Mouse (Mus musculus) CH12.LX (cell line): Measurements from ENCODE around the gene Nccrp1. TPM values are rescaled to one million over a fixed set of nuclear protein-coding genes. Genes with fewer than 3 reads are reported as not detected.
A peak's percentile ranks its signal among the peaks of the same experiment; 100 is the strongest.

Source experiments
- DNase-seq: peaks from one replicate; pipeline ENCODE4 v3.0.0-alpha.2; 2013; ENCODE audit errors: extremely low read depth
- H3K27ac ChIP-seq: 2 replicates; pipeline ENCODE4 v1.5.1; 2012; ENCODE audit warnings: low read depth, mild to moderate bottlenecking, control low read depth, moderate library complexity; ENCODE audit not compliant: insufficient read depth
- H3K27me3 ChIP-seq: replicated peaks from 2 replicates; pipeline ENCODE3; 2012; ENCODE audit warnings: inconsistent platforms
- H3K36me3 ChIP-seq, 2 experiments: replicated peaks in 1 of 2; 2 replicates each; pipeline versions ENCODE3 to v1.6.1; 2012; ENCODE audit warnings: inconsistent platforms in 1 of 2, low read length in 1 of 2, mild to moderate bottlenecking in 1 of 2, mixed read lengths in 1 of 2, moderate library complexity in 1 of 2; ENCODE audit not compliant: control insufficient read depth in 1 of 2, insufficient read depth in 1 of 2
- H3K4me1 ChIP-seq, 2 experiments: 2 replicates each; pipeline ENCODE4 v1.6.1; 2012; ENCODE audit warnings: inconsistent platforms in 1 of 2, moderate library complexity in 1 of 2; ENCODE audit not compliant: insufficient read depth in 2 of 2, control insufficient read depth in 1 of 2
- H3K4me2 ChIP-seq: 2 replicates; pipeline ENCODE4 v1.6.1; 2012; ENCODE audit warnings: low read depth, mild to moderate bottlenecking, control low read depth; ENCODE audit not compliant: poor library complexity, insufficient read depth, severe bottlenecking
- H3K4me3 ChIP-seq, 3 experiments: fragments of 150-350 bp in 1 of 3; sonication (generic) in 1 of 3; replicated peaks in 1 of 3; 2 replicates each; pipeline versions ENCODE3 to v1.5.1; 2011 to 2012; ENCODE audit warnings: low read depth in 2 of 3, low read length in 2 of 3, mild to moderate bottlenecking in 2 of 3, moderate library complexity in 2 of 3, control low read depth in 1 of 3, improper control_type of control experiment in 1 of 3, inconsistent platforms in 1 of 3, mixed read lengths in 1 of 3; ENCODE audit not compliant: poor library complexity in 1 of 3
- H3K79me2 ChIP-seq: replicated peaks from 2 replicates; pipeline ENCODE4 v1.6.1; 2012; ENCODE audit warnings: mild to moderate bottlenecking, moderate library complexity; ENCODE audit not compliant: control insufficient read depth, poor library complexity, insufficient read depth, severe bottlenecking; ENCODE audit errors: extremely low read depth
- H3K9ac ChIP-seq: 2 replicates; pipeline ENCODE4 v1.6.1; 2012; ENCODE audit warnings: low read depth, mild to moderate bottlenecking, control low read depth, moderate library complexity; ENCODE audit not compliant: insufficient read depth
- H3K9me3 ChIP-seq: replicated peaks from 2 replicates; pipeline ENCODE3; 2012; ENCODE audit warnings: low read length, inconsistent platforms, mixed read lengths
- CTCF ChIP-seq, 2 experiments: IDR thresholded peaks in 1 of 2; conservative IDR thresholded peaks in 1 of 2; 2 replicates each; pipeline ENCODE4 v1.5.1; 2011 to 2012; ENCODE audit warnings: low read depth in 2 of 2, low read length in 2 of 2, improper control_type of control experiment in 1 of 2, inconsistent platforms in 1 of 2, mild to moderate bottlenecking in 1 of 2, moderate library complexity in 1 of 2
- GABPA ChIP-seq: IDR thresholded peaks from 2 replicates; pipeline ENCODE4 v1.6.1; 2012; ENCODE audit warnings: low read depth, low read length, improper control_type of control experiment, inconsistent platforms; ENCODE audit not compliant: insufficient replicate concordance
- IRF4 ChIP-seq: IDR thresholded peaks from 2 replicates; pipeline ENCODE4 v1.6.1; 2014; ENCODE audit warnings: low read depth, mild to moderate bottlenecking, inconsistent platforms, low read length, improper control_type of control experiment
- JUN ChIP-seq: IDR thresholded peaks from 2 replicates; pipeline ENCODE4 v1.6.1; 2011; ENCODE audit warnings: low read depth, mild to moderate bottlenecking, low read length, improper control_type of control experiment, moderate library complexity; ENCODE audit not compliant: insufficient read depth
- JUND ChIP-seq: conservative IDR thresholded peaks from 2 replicates; pipeline ENCODE4 v1.6.1; 2011; ENCODE audit warnings: low read depth, low read length, improper control_type of control experiment
- KAT2A ChIP-seq: IDR thresholded peaks from 2 replicates; pipeline ENCODE4 v1.6.1; 2012; ENCODE audit warnings: low read length, improper control_type of control experiment, inconsistent platforms; ENCODE audit not compliant: insufficient replicate concordance
- MAZ ChIP-seq: IDR thresholded peaks from 2 replicates; pipeline ENCODE4 v1.6.1; 2012; ENCODE audit warnings: low read depth, mild to moderate bottlenecking, inconsistent platforms, low read length, improper control_type of control experiment, moderate library complexity
- MEF2A ChIP-seq: IDR thresholded peaks from 2 replicates; pipeline ENCODE4 v1.6.1; 2014; ENCODE audit warnings: low read depth, mild to moderate bottlenecking, inconsistent platforms, low read length, improper control_type of control experiment, borderline replicate concordance
- POLR2A ChIP-seq: IDR thresholded peaks from 2 replicates; pipeline ENCODE4 v1.6.1; 2011; ENCODE audit warnings: low read depth, mild to moderate bottlenecking, improper control_type of control experiment, low read length
- RAD21 ChIP-seq: IDR thresholded peaks from 2 replicates; pipeline ENCODE4 v1.6.1; 2011; ENCODE audit warnings: low read depth, mild to moderate bottlenecking, low read length, improper control_type of control experiment, moderate library complexity
- SMC3 ChIP-seq: IDR thresholded peaks from 2 replicates; pipeline ENCODE4 v1.6.1; 2011; ENCODE audit warnings: low read depth, low read length, improper control_type of control experiment
- TCF12 ChIP-seq: IDR thresholded peaks from 2 replicates; pipeline ENCODE4 v1.6.1; 2014; ENCODE audit warnings: low read depth, mild to moderate bottlenecking, inconsistent platforms, low read length, improper control_type of control experiment
- ZC3H11A ChIP-seq: IDR thresholded peaks from 2 replicates; pipeline ENCODE4 v1.6.1; 2012; ENCODE audit warnings: low read depth, mild to moderate bottlenecking, inconsistent platforms, low read length, improper control_type of control experiment
- ZKSCAN1 ChIP-seq: IDR thresholded peaks from 2 replicates; pipeline ENCODE4 v1.6.1; 2012; ENCODE audit warnings: low read depth, inconsistent platforms, low read length, improper control_type of control experiment, borderline replicate concordance
- dilution Hi-C: fragments of 300-500 bp; cut with MboI; formaldehyde crosslinking; loops from 2 replicates; pipeline ENCODE4 v1.14.3; 2020; ENCODE audit warnings: low sequenced_read_pairs; ENCODE audit not compliant: extremely low pct_unique_long_range_greater_than_20kb, extremely low pct_ligation_motif_present
- in situ Hi-C: fragments of 300-500 bp; cut with MboI; formaldehyde crosslinking; loops from 3 replicates; pipeline ENCODE4 v1.14.3; 2019; ENCODE audit warnings: low sequenced_read_pairs, low pct_ligation_motif_present, low pct_unique_long_range_greater_than_20kb, mixed read lengths
- polyA plus RNA-seq: library from polyadenylated mRNA; unstranded; fragments of >175 nt; gene quantifications from 2 replicates; pipeline ENCODE4 v1.2.1, GENCODE M21; 2012; ENCODE audit warnings: low read depth; ENCODE audit not compliant: insufficient read length
- total RNA-seq, 2 experiments: library from RNA; depleted of rRNA; stranded (reverse); fragments of 300-350 nt in 1 of 2; fragments of >200 nt in 1 of 2; gene quantifications; 2 replicates each; pipeline ENCODE4 v1.2.3; 2012 to 2014

Nccrp1 gene
- total and polyA plus RNA-seq, 3 experiments: not detected

- H3K27me3 ChIP-seq: no peaks in the 10 kb centered on the region
- TF ChIP-seq GABPA (no peak), JUND (no peak), MAZ (no peak), IRF4 (no peak), ZKSCAN1 (no peak), JUN (no peak), TCF12 (no peak), KAT2A (no peak)
- H3K9me3 ChIP-seq: no peaks in the 10 kb centered on the region
- no peaks in the 10 kb centered on the region for H3K79me2 ChIP-seq
- H3K27ac ChIP-seq: no peak overlapping the region
- H3K4me3 ChIP-seq: no peak overlapping the region
- no peak overlapping the region for H3K4me2 ChIP-seq
- dilution Hi-C loops (no loop called here), in situ Hi-C loops (no loop called here)
- H3K9ac ChIP-seq: no peak overlapping the region
- peaks cover 23 to 73% of the 10 kb centered on the region in 2 experiments for H3K36me3 ChIP-seq
- peaks cover 4 to 29% of the 10 kb centered on the region in 2 experiments for H3K4me1 ChIP-seq
- DNase-seq: no peak
Measured at GRCm38 (mm10) chr7:28570291-28570981, 23.4 kb upstream of the Nccrp1 start.

GRCm38 (mm10) chr7:28568253-28568652, 21.2 kb upstream of the Nccrp1 start:
- H3K4me3 ChIP-seq: no peak overlapping the region
- no peak overlapping the region for H3K4me2 ChIP-seq
- no peaks in the 10 kb centered on the region for H3K79me2 ChIP-seq
- H3K36me3 ChIP-seq: peaks cover 44 to 81% of the 10 kb centered on the region in 2 experiments
- no peak overlapping the region for H3K27ac ChIP-seq
- H3K27me3 ChIP-seq: no peaks in the 10 kb centered on the region
- in situ Hi-C loops (no loop called here), dilution Hi-C loops (no loop called here)
- no peaks in the 10 kb centered on the region for H3K9me3 ChIP-seq
- no peak overlapping the region for H3K9ac ChIP-seq
- H3K4me1 ChIP-seq: peaks cover 4 to 17% of the 10 kb centered on the region in 2 experiments
- DNase-seq: peak; percentile 67
- TF ChIP-seq CTCF (conservative IDR thresholded peaks at IDR 0.05 in 1 of 2, IDR thresholded peaks at IDR 0.05 in 1 of 2; ENCODE audit: low read depth in 2 of 2, low read length in 2 of 2): peak; percentile 66 to 92; a peak in 3 of 4 replicates
- TF ChIP-seq ZC3H11A: peak; percentile 65
- no peak for TF ChIP-seq JUND
- TF ChIP-seq POLR2A: no peak
- peak; percentile 96 for TF ChIP-seq SMC3
- peak; percentile 78 for TF ChIP-seq RAD21
- TF ChIP-seq MEF2A: 0 out of 2 replicates have a peak, but pooled peaks have one; percentile 39
